Comparison of ENCODE assay signal across 16 mouse cellular contexts in the genomic region with DNA sequence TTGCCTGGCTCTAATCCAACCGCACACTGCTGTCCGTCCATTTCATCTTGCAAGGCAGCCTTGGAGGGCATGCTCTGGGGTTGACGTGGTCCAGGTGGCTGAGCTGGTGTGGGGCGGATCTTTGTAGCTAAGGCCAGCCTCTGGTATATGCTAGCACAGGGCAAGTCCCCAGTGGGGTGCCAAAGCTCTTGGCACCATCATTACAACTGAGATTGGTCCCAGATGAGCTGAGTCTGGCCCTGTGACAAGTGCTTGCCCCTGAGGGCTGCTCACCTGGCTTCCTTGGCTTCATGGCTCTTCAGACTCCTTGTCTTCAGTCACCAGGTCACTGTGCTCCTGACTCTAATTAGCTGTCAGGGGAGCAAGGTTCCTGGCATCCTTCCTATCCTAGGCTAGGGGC.
"Had no signal": no experiment of that assay in that cellular context is flagged by ENCODE, and none has a peak within 500 bp of the region (broad histone marks: within the 10 kb centered on the region; RNA-seq: fewer than 3 reads in every experiment).

No protein-coding gene starts in this region.

- H3K4me2 ChIP-seq: limb, embryonic 12.5 days; lung, embryonic 15.5 days; midbrain, embryonic 11.5 days; midbrain, embryonic 15.5 days; neural tube, embryonic 12.5 days had no signal

- ATAC-seq: midbrain, embryonic 15.5 days had no signal

- H3K9me3 ChIP-seq: limb, embryonic 12.5 days; lung, embryonic 15.5 days; midbrain, embryonic 15.5 days; neural tube, embryonic 12.5 days had no signal

- H3K9ac ChIP-seq: limb, embryonic 12.5 days; lung, embryonic 15.5 days; midbrain, embryonic 15.5 days; neural tube, embryonic 12.5 days had no signal

- H3K36me3 ChIP-seq: limb, embryonic 12.5 days; lung, embryonic 15.5 days; midbrain, embryonic 15.5 days; neural tube, embryonic 12.5 days had no signal

- DNase-seq: kidney, adult 9 months; kidney, postnatal 4 days; liver; lung, postnatal 14 days; retina, postnatal 1 day; right cerebral cortex, postnatal 4 days; spleen, adult 18-20 months; thymus, postnatal 36 days had no signal

- H3K27ac ChIP-seq: kidney, postnatal 0 days; limb, embryonic 12.5 days; macrophage; midbrain, embryonic 15.5 days; neural tube, embryonic 12.5 days had no signal

- H3K27me3 ChIP-seq: lung, embryonic 15.5 days; midbrain, embryonic 15.5 days had no signal

- H3K4me3 ChIP-seq: limb, embryonic 12.5 days; lung, embryonic 15.5 days; megakaryocyte, embryonic 14.5 days; midbrain, embryonic 15.5 days; neural tube, embryonic 12.5 days had no signal

- H3K4me1 ChIP-seq: megakaryocyte, embryonic 14.5 days; neural tube, embryonic 12.5 days had no signal
